Mouse (Mus musculus) small intestine, adult 2 months (tissue): ENCODE results near the gene Dcaf8. TPM values are rescaled to one million over a fixed set of nuclear protein-coding genes. Genes with fewer than 3 reads are reported as not detected.

Source experiments
- H3K27ac ChIP-seq: fragments of 200-500 bp; 2 replicates; pipeline ENCODE4 v1.5.1; 2012; ENCODE audit warnings: low read depth, low read length, control low read depth, inconsistent platforms; ENCODE audit not compliant: insufficient read depth
- H3K27me3 ChIP-seq: fragments of 200-500 bp; 2 replicates; pipeline ENCODE4 v1.6.1; 2012; ENCODE audit warnings: mild to moderate bottlenecking, moderate library complexity, low read length, inconsistent platforms; ENCODE audit not compliant: control insufficient read depth, insufficient read depth
- H3K36me3 ChIP-seq: fragments of 200-500 bp; 2 replicates; pipeline ENCODE4 v1.6.1; 2012; ENCODE audit warnings: mild to moderate bottlenecking, low read length, control low read depth, inconsistent platforms; ENCODE audit not compliant: control insufficient read depth, insufficient read depth
- H3K4me1 ChIP-seq: fragments of 200-500 bp; 2 replicates; pipeline ENCODE4 v1.6.1; 2012; ENCODE audit warnings: low read length, inconsistent platforms, mixed read lengths; ENCODE audit not compliant: control insufficient read depth, insufficient read depth, insufficient read length
- H3K4me3 ChIP-seq: fragments of 200-500 bp; 2 replicates; pipeline ENCODE4 v1.5.1; 2012; ENCODE audit warnings: low read depth, mild to moderate bottlenecking, control low read depth, inconsistent platforms, low read length, moderate library complexity
- CTCF ChIP-seq: fragments of 200-500 bp; IDR thresholded peaks from 2 replicates; pipeline ENCODE4 v1.5.1; 2012; ENCODE audit warnings: low read depth, mild to moderate bottlenecking, control low read depth, inconsistent platforms, low read length, moderate library complexity, mixed read lengths; ENCODE audit not compliant: insufficient replicate concordance, insufficient read length; ENCODE audit errors: extremely low read depth
- POLR2A ChIP-seq: fragments of 200-500 bp; IDR thresholded peaks from 2 replicates; pipeline ENCODE4 v1.6.1; 2012; ENCODE audit warnings: low read depth, mild to moderate bottlenecking, control low read depth, inconsistent platforms, low read length, moderate library complexity
- WGBS: fragments of 180-500 bp; shearing (Covaris S2); methylation state at CpG from one replicate; pipeline ENCODE4 v1.1.7; 2018; 5-methylcytosine and 5-hydroxymethylcytosine counted together
- polyA plus RNA-seq: library from polyadenylated mRNA; depleted of rRNA; stranded (reverse); fragments of >200 nt; gene quantifications from 2 replicates; pipeline ENCODE4 v1.2.3, GENCODE M21; 2012

Dcaf8 gene
- polyA plus RNA-seq, 1 experiment, result 26.7 TPM

GRCm38 (mm10) chr1:172202894-172203522, 55.1 kb downstream of the Dcaf8 start:
- H3K27ac ChIP-seq, result no peak overlapping the region
- WGBS, result 55% methylated on average over 2 of the region's 2 CpGs
- H3K4me3 ChIP-seq, result no peak overlapping the region
- no peaks in the 10 kb centered on the region for H3K27me3 ChIP-seq
- H3K36me3 ChIP-seq, result peaks cover 10% of the 10 kb centered on the region
- H3K4me1 ChIP-seq, result peaks cover 12% of the 10 kb centered on the region
- TF ChIP-seq POLR2A, result no peak
- TF ChIP-seq CTCF, result no peak

GRCm38 (mm10) chr1:172203566-172203965, 55.7 kb downstream of the Dcaf8 start:
- H3K4me3 ChIP-seq, result no peak overlapping the region
- H3K4me1 ChIP-seq, result peaks cover 12% of the 10 kb centered on the region
- 51% methylated on average over 4 of the region's 4 CpGs for WGBS
- no peaks in the 10 kb centered on the region for H3K27me3 ChIP-seq
- no peak overlapping the region for H3K27ac ChIP-seq
- TF ChIP-seq POLR2A (no peak), CTCF (no peak)
- peaks cover 5% of the 10 kb centered on the region for H3K36me3 ChIP-seq

GRCm38 (mm10) chr1:172204033-172204813, 56.3 kb downstream of the Dcaf8 start:
- no peak overlapping the region for H3K4me3 ChIP-seq
- H3K27me3 ChIP-seq, result no peaks in the 10 kb centered on the region
- no peak for TF ChIP-seq POLR2A
- no peak for TF ChIP-seq CTCF
- 0 out of 2 replicates have a peak, but pooled peaks cover 1% of the 10 kb centered on the region for H3K36me3 ChIP-seq
- H3K4me1 ChIP-seq, result peaks cover 12% of the 10 kb centered on the region
- WGBS, result 51% methylated on average over 9 of the region's 9 CpGs
- no peak overlapping the region for H3K27ac ChIP-seq

- Histone ChIP-seq H3K4me1 (peaks cover 12% of the 10 kb centered on the region), H3K27me3 (no peaks in the 10 kb centered on the region), H3K4me3 (no peak overlapping the region; the same call in none of the 2 replicates), H3K36me3 (no peaks in the 10 kb centered on the region), H3K27ac (no peak overlapping the region)
- 68% methylated on average over 15 of the region's 15 CpGs for WGBS
- TF ChIP-seq CTCF (no peak), POLR2A (no peak)
Measured at GRCm38 (mm10) chr1:172204814-172205740, 57.2 kb downstream of the Dcaf8 start.

GRCm38 (mm10) chr1:172205741-172206087, 57.8 kb downstream of the Dcaf8 start:
- Histone ChIP-seq H3K4me1 (peaks cover 12% of the 10 kb centered on the region), H3K4me3 (peak overlapping the region; percentile 85), H3K27me3 (no peaks in the 10 kb centered on the region), H3K27ac (peak overlapping the region; percentile 54), H3K36me3 (no peaks in the 10 kb centered on the region)
- WGBS, result 23% methylated on average over 3 of the region's 3 CpGs
- TF ChIP-seq POLR2A (no peak), CTCF (no peak)

- Histone ChIP-seq H3K36me3 (no peaks in the 10 kb centered on the region), H3K4me1 (peaks cover 12% of the 10 kb centered on the region), H3K27ac (peak within 1 kb of the TSS; percentile 54), H3K27me3 (no peaks in the 10 kb centered on the region), H3K4me3 (peak within 1 kb of the TSS; percentile 85)
- 1% methylated on average over 37 of the region's 40 CpGs for WGBS
- TF ChIP-seq POLR2A (peak; percentile 50; the same call in 1 of the 2 replicates), CTCF (no peak)
Measured at GRCm38 (mm10) chr1:172206141-172206917, 58.4 kb downstream of the Dcaf8 start, which contains the start of gene Pea15a. Gene Pea15a, minus strand, starts transcription at chr1:172206804.
